Mouse (Mus musculus) midbrain, embryonic 15.5 days (tissue): Measurements from ENCODE around the gene Dbn1. TPM values are rescaled to one million over a fixed set of nuclear protein-coding genes. Genes with fewer than 3 reads are reported as not detected.
A peak's percentile ranks its signal among the peaks of the same experiment; 100 is the strongest.

Experiments
- ATAC-seq: fragments of 200-750 bp; cut with Nextera tagmentation; replicated peaks from 2 replicates; pipeline ENCODE4 v1.8.0; 2017; ENCODE audit warnings: moderate TSS enrichment
- H3K27ac ChIP-seq: fragments of 300-500 bp; sonication (generic); 2 replicates; pipeline ENCODE4 v1.5.1; 2015; ENCODE audit warnings: mild to moderate bottlenecking, inconsistent platforms
- H3K27me3 ChIP-seq: fragments of 300-500 bp; sonication (generic); replicated peaks from 2 replicates; pipeline ENCODE4 v1.6.1; 2015; ENCODE audit warnings: inconsistent platforms
- H3K36me3 ChIP-seq: fragments of 300-500 bp; sonication (generic); replicated peaks from 2 replicates; pipeline ENCODE4 v1.6.1; 2015; ENCODE audit warnings: inconsistent platforms
- H3K4me1 ChIP-seq: fragments of 300-500 bp; sonication (generic); 2 replicates; pipeline ENCODE4 v1.6.1; 2015; ENCODE audit warnings: inconsistent platforms
- H3K4me2 ChIP-seq: fragments of 300-500 bp; sonication (generic); 2 replicates; pipeline ENCODE4 v1.6.1; 2015; ENCODE audit warnings: inconsistent platforms, mild to moderate bottlenecking, moderate library complexity
- H3K4me3 ChIP-seq: fragments of 300-500 bp; sonication (generic); 2 replicates; pipeline ENCODE4 v1.5.1; 2015; ENCODE audit warnings: mild to moderate bottlenecking, inconsistent platforms
- H3K9ac ChIP-seq: fragments of 300-500 bp; sonication (generic); 2 replicates; pipeline ENCODE4 v1.6.1; 2015; ENCODE audit warnings: mild to moderate bottlenecking, inconsistent platforms
- H3K9me3 ChIP-seq: fragments of 300-500 bp; sonication (generic); 2 replicates; pipeline ENCODE4 v1.6.1; 2016; ENCODE audit warnings: inconsistent platforms
- whole genome bisulfite sequencing: fragments of 180-500 bp; shearing (Covaris S2); methylation state at CpG from one replicate; pipeline ENCODE4 v1.1.7; 2015; ENCODE audit warnings: mixed read lengths; 5-methylcytosine and 5-hydroxymethylcytosine counted together
- polyA plus RNA-seq: library from polyadenylated mRNA; unstranded; fragments of >200 nt; fragmentation: Nextera tagmentation; extraction: Ambion mirVana; gene quantifications from 2 replicates; pipeline ENCODE4 v1.2.1, GENCODE M21; 2015

Dbn1 gene
- polyA plus RNA-seq, 1 experiment from 2014 or later = 645 TPM

DNA sequence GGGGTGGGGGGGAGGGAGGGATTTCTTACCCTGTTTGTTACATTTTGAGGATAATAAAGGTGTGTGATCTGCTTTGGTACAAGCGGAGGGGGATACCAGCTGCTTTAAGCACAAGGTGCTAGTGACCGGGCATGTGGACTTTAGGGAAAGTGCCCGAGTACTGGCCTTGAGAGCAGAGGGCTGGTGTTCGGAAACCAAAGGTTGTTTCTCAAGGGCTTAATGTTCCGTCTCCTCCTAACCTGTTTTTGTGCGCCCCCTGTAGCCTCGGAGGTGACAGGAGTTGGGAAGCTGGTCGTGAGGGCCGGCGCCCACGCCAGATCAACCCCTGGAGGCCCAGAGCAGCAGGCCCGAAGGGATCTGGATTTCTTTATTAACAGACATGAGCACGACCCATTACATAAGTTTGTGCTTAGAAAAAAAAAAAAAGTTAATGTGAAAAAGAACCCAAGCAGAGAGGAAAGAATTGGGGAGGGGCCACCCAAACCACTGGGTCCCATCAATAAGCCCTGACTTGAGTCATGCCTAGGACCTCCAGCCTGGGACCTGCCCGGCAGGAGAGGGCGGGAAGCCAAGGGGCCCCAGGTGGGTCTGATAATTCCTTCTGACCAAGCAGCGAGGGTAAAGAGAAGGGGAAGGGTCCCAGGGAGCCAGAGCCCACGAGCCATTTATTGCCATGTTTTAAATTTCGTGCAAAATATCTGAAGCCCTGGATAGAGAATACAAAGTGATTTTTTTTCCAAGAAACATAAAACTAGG lies 14.7 kb downstream of the Dbn1 start:
- 17% methylated on average over 18 of the region's 18 CpGs for WGBS
- peak overlapping the region; percentile 89 for H3K27ac ChIP-seq
- ATAC-seq = no peak
- peaks cover 72% of the 10 kb centered on the region for H3K4me1 ChIP-seq
- H3K4me3 ChIP-seq = peak overlapping the region; percentile 44
- H3K36me3 ChIP-seq = peaks cover 30% of the 10 kb centered on the region
- H3K9ac ChIP-seq = peak overlapping the region; percentile 68; the same call in 1 of the 2 replicates
- H3K4me2 ChIP-seq = peak overlapping the region; percentile 97
- no peaks in the 10 kb centered on the region for H3K9me3 ChIP-seq
- no peaks in the 10 kb centered on the region for H3K27me3 ChIP-seq

DNA sequence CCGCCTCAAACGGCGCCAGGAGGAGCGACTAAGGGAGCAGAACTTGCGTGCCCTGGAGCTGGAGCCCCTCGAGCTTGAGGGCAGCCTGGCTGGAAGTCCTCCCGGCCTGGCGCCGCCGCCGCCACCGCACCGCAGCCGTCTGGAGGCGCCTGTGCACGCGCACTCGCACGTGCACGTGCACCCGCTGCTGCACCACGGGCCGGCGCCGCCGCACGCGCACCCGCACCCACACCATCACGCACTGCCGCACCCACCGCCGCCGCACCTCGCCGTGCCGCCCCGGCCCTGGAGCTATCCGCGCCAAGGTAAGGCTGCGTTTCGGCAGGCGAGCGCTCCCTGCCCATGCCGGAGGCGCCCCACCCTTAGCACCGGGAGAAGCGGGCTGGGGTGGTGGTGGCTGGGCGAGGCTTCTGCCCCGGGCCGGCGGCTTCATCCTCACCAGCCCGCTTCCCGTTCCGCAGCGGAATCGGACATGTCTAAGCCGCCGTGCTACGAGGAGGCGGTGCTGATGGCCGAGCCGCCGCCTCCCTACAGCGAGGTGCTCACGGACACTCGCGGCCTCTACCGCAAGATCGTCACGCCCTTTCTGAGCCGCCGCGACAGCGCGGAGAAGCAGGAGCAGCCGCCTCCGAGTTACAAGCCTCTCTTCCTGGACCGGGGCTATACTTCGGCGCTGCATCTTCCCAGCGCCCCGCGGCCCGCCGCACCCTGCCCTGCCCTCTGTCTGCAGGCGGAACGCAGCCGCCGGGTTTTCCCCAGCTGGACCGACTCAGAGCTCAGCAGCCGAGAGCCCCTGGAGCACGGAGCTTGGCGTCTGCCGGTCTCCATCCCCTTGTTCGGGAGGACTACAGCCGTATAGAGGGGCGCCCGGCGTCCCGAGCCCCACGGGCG lies 15.5 kb downstream of the Dbn1 start:
- Histone ChIP-seq H3K9ac (peak overlapping the region; percentile 68), H3K4me2 (peak overlapping the region; percentile 97), H3K9me3 (no peaks in the 10 kb centered on the region), H3K36me3 (peaks cover 28% of the 10 kb centered on the region), H3K4me1 (peaks cover 81% of the 10 kb centered on the region), H3K27ac (peak overlapping the region; percentile 89), H3K27me3 (no peaks in the 10 kb centered on the region), H3K4me3 (peak overlapping the region; percentile 44)
- under 1% methylated on average over 100 of the region's 103 CpGs for WGBS
- ATAC-seq = peak; percentile 57

DNA sequence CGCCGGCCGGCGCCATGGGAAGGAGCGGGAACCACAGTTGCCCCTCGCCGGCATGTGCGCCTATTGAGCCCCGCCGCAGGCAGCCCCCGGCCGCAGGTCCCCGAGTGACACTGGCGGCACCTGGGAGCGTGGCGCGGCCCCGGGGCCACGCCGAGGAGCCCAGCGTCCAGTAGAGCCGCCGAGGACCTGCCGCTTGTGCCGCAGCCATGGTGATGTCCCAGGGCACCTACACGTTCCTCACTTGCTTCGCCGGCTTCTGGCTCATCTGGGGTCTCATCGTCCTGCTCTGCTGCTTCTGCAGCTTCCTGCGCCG lies 16.1 kb downstream of the Dbn1 start:
- peak overlapping the region; percentile 44 for H3K4me3 ChIP-seq
- WGBS = 0% methylated on average over 31 of the region's 31 CpGs
- peak overlapping the region; percentile 89 for H3K27ac ChIP-seq
- H3K4me2 ChIP-seq = peak overlapping the region; percentile 97
- peaks cover 22% of the 10 kb centered on the region for H3K36me3 ChIP-seq
- peak overlapping the region; percentile 68 for H3K9ac ChIP-seq
- ATAC-seq = peak; percentile 34
- peaks cover 87% of the 10 kb centered on the region for H3K4me1 ChIP-seq
- H3K27me3 ChIP-seq = no peaks in the 10 kb centered on the region
- H3K9me3 ChIP-seq = no peaks in the 10 kb centered on the region

DNA sequence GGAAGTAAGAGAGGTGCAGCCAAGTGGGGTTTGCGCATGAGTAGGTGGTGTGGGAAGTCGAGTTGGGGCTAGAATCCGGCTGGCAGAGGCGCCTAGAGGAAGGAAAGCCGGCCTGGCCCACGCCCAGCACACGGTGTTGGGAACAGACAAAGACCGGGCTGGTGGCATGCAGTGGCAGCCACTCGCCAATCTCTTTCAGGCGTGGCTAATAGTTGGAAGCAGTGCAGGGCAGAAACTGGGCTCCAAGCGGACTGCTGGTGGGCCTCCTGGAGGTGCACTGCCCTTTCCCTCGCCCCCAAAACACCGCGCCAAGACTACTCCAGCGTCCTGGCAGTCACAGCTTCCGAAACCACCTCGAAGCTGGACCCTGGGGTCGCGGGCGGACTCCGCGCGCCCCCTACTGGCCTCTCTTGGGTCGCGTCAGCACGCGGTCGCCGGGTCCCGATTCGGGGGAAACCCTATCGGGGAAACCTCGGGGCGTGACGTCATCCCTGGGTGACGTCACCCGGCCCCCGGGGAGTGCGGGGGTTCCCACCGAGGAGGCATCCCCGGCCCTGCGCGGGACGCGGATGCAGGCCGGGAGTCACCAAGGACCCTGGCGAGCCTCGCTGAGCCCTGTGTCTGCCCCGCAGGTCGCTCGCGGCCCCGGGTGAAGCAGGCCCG lies 16.6 kb downstream of the Dbn1 start:
- H3K4me2 ChIP-seq = peak overlapping the region; percentile 97
- H3K36me3 ChIP-seq = peaks cover 17% of the 10 kb centered on the region
- WGBS = under 1% methylated on average over 54 of the region's 54 CpGs
- ATAC-seq = peak; percentile 62
- peak overlapping the region; percentile 44 for H3K4me3 ChIP-seq
- H3K9me3 ChIP-seq = no peaks in the 10 kb centered on the region
- no peaks in the 10 kb centered on the region for H3K27me3 ChIP-seq
- peaks cover 92% of the 10 kb centered on the region for H3K4me1 ChIP-seq
- peak overlapping the region; percentile 68 for H3K9ac ChIP-seq
- peak overlapping the region; percentile 89 for H3K27ac ChIP-seq

DNA sequence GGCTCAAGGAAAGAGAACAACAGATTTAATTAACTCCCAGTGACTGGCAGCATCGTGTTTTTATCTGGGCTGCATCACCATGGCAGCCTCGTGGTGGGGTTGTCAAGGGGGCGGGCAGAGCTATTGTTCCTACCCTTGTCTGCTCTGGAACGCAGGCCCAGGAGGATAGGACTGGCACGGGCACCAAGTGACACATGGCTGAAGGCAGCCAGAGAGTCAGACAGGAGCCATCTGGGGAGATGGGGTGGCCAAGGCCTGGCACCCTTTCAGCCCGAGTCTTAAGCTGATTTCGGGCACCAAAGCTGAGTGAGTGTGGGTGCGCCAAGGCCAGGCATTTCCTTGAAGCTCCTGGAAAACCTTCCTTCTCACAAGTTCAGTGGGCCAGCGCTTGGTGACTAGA lies 17.5 kb downstream of the Dbn1 start:
- Histone ChIP-seq H3K4me1 (peaks cover 98% of the 10 kb centered on the region), H3K27me3 (no peaks in the 10 kb centered on the region), H3K36me3 (peaks cover 8% of the 10 kb centered on the region), H3K4me2 (peak overlapping the region; percentile 97), H3K27ac (peak overlapping the region; percentile 89), H3K9me3 (no peaks in the 10 kb centered on the region), H3K4me3 (no peak overlapping the region), H3K9ac (peak overlapping the region; percentile 68; the same call in 1 of the 2 replicates)
- ATAC-seq = no peak
- WGBS = 29% methylated on average over 9 of the region's 9 CpGs

DNA sequence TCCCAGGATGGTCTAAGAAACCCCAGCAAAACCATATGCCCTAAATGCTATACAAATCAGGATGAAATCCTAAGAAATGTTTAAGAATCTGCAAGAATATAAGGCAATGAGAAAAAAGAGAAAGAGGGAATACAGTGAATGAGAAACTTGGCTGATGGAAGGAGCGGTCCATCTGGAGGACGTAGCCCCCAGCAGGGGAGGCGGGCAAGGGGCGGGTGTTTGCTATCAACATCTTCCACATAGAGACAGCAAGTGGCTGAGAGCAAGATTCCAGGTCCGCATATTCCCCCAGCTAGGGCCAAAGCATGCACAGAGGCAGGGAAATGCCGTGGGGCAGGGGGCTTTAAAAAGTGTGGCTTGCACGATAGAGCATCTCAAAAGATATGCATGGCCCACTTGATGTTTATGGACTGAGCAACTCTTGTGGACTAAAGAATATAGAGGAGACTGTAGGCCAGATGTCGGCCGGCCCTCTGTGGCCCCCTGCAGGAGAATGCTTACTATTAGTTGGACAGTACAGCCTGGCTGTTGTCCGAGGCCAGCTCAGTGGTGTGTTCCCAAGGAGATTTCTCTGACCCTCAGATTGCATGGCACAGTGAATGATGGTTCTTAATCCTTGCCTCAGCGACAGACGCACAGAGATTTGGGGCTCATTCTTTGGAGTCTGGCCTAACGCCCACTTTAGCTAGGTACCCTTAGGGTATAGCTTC lies 18.9 kb downstream of the Dbn1 start:
- no peak for ATAC-seq
- Histone ChIP-seq H3K36me3 (no peaks in the 10 kb centered on the region; the same call in 1 of the 2 replicates), H3K4me3 (no peak overlapping the region), H3K4me2 (no peak overlapping the region), H3K9me3 (no peaks in the 10 kb centered on the region), H3K27ac (no peak overlapping the region), H3K27me3 (no peaks in the 10 kb centered on the region), H3K9ac (no peak overlapping the region), H3K4me1 (peaks cover 92% of the 10 kb centered on the region)
- WGBS = 26% methylated on average over 13 of the region's 13 CpGs

DNA sequence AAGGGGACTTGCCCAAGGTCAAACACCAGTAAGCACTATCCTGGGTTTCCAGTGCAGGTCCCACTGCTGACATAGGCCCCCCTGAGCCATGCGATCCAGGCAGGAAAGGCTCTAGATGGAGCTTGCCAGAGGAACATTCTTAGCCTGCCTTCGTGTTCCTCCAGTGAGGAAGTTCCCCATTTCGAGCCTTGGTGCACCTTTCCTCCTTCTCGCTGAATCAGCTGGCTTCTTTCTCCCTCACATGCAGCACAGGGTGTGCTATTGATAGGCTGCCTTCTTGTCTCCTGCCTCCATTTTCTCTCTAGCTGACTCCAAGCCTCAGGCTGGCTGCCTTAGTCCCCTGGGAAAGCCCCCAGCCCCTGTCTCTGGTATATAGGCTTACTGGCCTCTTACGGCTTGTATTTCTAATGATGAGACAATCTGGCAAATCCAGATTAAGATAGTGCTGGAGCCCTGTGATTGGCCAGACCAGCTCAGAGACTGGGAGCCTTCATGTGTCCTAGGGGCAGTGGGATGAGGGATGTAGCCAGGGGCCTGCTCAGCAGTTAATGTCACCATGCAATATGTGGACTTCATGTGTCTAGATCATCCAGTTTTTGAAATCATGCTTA lies 22.0 kb downstream of the Dbn1 start:
- H3K4me2 ChIP-seq = peak overlapping the region; percentile 89
- no peaks in the 10 kb centered on the region for H3K27me3 ChIP-seq
- H3K36me3 ChIP-seq = no peaks in the 10 kb centered on the region
- H3K4me1 ChIP-seq = peaks cover 74% of the 10 kb centered on the region
- H3K4me3 ChIP-seq = peak overlapping the region; percentile 61
- peak overlapping the region; percentile 97 for H3K27ac ChIP-seq
- H3K9me3 ChIP-seq = no peaks in the 10 kb centered on the region
- ATAC-seq = no peak
- 44% methylated on average over 5 of the region's 5 CpGs for WGBS
- H3K9ac ChIP-seq = peak overlapping the region; percentile 76

DNA sequence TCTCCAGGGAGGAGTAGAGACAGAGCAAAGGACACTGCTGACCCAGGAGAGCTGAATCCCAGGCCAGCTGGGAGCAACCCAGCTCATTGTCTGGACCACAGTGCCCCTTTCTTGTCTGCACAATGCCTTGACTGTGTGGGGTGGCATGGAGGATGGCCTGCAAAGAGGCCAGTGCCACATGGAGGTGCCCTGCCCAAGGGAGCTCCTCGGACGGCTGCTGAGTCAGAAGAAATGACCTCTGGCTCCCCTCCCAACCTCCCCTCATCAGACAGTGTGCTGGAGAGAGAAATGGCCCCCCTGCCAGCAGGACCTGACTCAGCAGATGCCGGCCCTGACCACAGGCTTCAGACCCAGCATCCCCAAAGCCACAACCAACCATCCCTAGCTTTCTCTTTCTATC lies 22.7 kb downstream of the Dbn1 start:
- Histone ChIP-seq H3K27me3 (no peaks in the 10 kb centered on the region), H3K4me1 (peaks cover 66% of the 10 kb centered on the region), H3K9ac (peak overlapping the region; percentile 76), H3K4me2 (peak overlapping the region; percentile 89), H3K9me3 (no peaks in the 10 kb centered on the region), H3K36me3 (no peaks in the 10 kb centered on the region; the same call in 1 of the 2 replicates), H3K4me3 (peak overlapping the region; percentile 61), H3K27ac (peak overlapping the region; percentile 97)
- peak; percentile 35 for ATAC-seq
- WGBS = 0% methylated on average over 3 of the region's 3 CpGs

DNA sequence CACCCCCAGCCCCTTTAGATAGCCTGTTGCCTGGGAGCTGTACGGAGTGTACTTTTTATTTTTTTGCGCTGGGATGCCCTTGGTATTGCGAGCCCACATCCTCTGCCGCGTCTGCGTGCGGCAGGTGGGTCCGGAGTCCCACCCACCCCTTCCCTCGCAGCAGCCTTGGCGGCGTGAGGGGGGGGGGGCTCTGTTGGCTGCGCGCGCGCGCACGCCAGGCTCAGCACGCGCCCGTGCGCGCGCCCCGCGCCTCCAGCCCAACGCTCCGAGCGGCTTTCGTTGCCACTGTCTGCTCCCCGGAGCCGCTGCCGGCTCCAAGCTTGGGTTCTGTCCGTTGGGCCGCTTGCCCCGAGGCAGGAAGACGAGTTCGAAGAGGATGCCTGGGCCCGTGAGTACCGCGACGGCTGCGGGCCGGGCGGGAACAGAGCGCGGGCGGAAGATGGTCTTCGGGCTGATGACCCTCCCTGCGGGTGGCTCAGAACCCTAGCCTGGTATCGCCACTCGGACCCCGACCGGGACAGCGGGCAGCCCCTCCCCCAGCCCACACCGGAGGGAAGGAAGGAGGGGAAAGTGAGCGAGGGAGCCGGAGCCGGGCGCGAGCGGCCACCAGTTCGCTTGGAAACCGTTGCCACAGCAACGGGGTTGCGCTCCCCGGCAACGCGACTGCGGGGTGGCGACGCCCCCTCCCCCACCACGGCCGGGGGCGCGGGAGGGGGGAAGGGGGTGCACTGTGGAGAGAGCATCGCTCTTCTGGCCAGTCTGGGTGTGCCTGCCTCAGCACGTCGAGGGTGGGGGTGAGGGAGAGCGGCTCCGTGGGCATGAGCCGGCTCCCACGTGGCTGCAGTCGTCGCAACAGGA lies 23.7 kb downstream of the Dbn1 start, which contains the start of gene Prr7:
Gene Prr7 (plus strand): TSS at position 241 of the 858 bp plus-strand sequence.
- Histone ChIP-seq H3K27ac (peak within 1 kb of the TSS; percentile 97), H3K36me3 (peaks cover 3% of the 10 kb centered on the region; the same call in 1 of the 2 replicates), H3K27me3 (no peaks in the 10 kb centered on the region), H3K9me3 (no peaks in the 10 kb centered on the region), H3K4me3 (peak within 1 kb of the TSS; percentile 61), H3K9ac (peak within 1 kb of the TSS; percentile 76), H3K4me2 (peak within 1 kb of the TSS; percentile 89), H3K4me1 (peaks cover 57% of the 10 kb centered on the region)
- under 1% methylated on average over 79 of the region's 84 CpGs for WGBS
- ATAC-seq = peak; percentile 80

DNA sequence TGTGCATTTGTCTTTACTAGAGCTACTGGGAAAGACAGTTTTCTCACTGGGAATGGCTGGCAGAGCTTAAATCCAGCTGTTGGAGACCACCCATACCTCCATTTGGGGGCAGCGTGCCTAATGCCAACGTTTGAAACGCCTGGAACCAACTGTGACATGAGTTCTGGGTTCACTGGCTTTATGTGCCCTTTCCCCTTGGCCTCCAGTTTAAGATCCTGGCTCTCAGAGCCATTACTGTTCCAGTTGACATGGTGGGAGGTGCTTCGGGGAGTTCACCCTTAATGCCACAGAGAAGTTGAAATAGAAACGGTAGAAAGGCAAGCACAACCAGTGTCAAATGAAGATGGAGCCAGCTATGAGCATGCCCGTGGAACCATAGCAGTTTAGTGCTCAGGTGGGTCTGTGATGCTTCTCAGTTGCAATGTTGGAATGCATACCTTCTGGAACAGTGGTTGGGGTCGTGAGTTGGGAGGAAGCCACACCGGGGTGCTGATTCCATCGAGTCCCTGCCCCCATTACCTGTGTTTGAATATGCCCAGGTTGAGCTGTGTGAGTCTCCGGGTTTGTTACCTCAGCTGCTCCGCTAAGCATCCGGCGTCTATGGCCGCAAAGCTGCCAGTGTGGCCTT lies 24.4 kb downstream of the Dbn1 start:
- H3K36me3 ChIP-seq = peaks cover 10% of the 10 kb centered on the region; the same call in 1 of the 2 replicates
- H3K9ac ChIP-seq = peak overlapping the region; percentile 76
- H3K4me3 ChIP-seq = peak overlapping the region; percentile 61
- H3K27ac ChIP-seq = peak overlapping the region; percentile 97
- peaks cover 50% of the 10 kb centered on the region for H3K4me1 ChIP-seq
- WGBS = 6% methylated on average over 14 of the region's 14 CpGs
- peak; percentile 24 for ATAC-seq
- no peaks in the 10 kb centered on the region for H3K9me3 ChIP-seq
- no peaks in the 10 kb centered on the region for H3K27me3 ChIP-seq
- peak overlapping the region; percentile 89 for H3K4me2 ChIP-seq
